Mouse (Mus musculus): ENCODE measurements around the gene Olfm3. TPM values are rescaled to one million over a fixed set of nuclear protein-coding genes. Genes with fewer than 3 reads are reported as not detected.

Gene Olfm3
- polyA plus RNA-seq, 1 experiment from 2014 or later: not detected

GRCm38 (mm10) chr3:115027560-115027959 lies 123.7 kb downstream of the Olfm3 start:
- no peak for ATAC-seq (replicated peaks; ENCODE audit: insufficient number of reproducible peaks, low FRiP score, low TSS enrichment)
- Histone ChIP-seq H3K36me3 (ENCODE audit: control insufficient read depth, insufficient read depth, low read length) (no peaks in the 10 kb centered on the region), H3K4me2 (no peak overlapping the region), H3K4me1 (ENCODE audit: control insufficient read depth, insufficient read depth, low read length) (no peaks in the 10 kb centered on the region), H3K4me3 (ENCODE audit: low read depth, low read length) (no peak overlapping the region), H3K9ac (ENCODE audit: low read depth, low read length) (no peak overlapping the region), H3K27ac (ENCODE audit: low read depth, low read length) (no peak overlapping the region), H3K9me3 (replicated peaks; ENCODE audit: control insufficient read depth, low read length) (no peaks in the 10 kb centered on the region), H3K27me3 (ENCODE audit: control insufficient read depth, insufficient read depth, low read length) (no peaks in the 10 kb centered on the region)
- 72% methylated on average over 3 of the region's 3 CpGs for WGBS (ENCODE audit: insufficient replicate concordance)

GRCm38 (mm10) chr3:115028046-115028445 lies 124.2 kb downstream of the Olfm3 start:
- Histone ChIP-seq H3K4me2 (no peak overlapping the region), H3K4me1 (ENCODE audit: control insufficient read depth, insufficient read depth, low read length) (no peaks in the 10 kb centered on the region), H3K9ac (ENCODE audit: low read depth, low read length) (no peak overlapping the region), H3K9me3 (replicated peaks; ENCODE audit: control insufficient read depth, low read length) (no peaks in the 10 kb centered on the region), H3K4me3 (ENCODE audit: low read depth, low read length) (no peak overlapping the region), H3K27me3 (ENCODE audit: control insufficient read depth, insufficient read depth, low read length) (no peaks in the 10 kb centered on the region), H3K27ac (ENCODE audit: low read depth, low read length) (no peak overlapping the region), H3K36me3 (ENCODE audit: control insufficient read depth, insufficient read depth, low read length) (no peaks in the 10 kb centered on the region)
- whole genome bisulfite sequencing (ENCODE audit: insufficient replicate concordance): 67% methylated on average over 1 of the region's 1 CpGs
- no peak for ATAC-seq (replicated peaks; ENCODE audit: insufficient number of reproducible peaks, low FRiP score, low TSS enrichment)

GRCm38 (mm10) chr3:115028611-115029010 lies 124.7 kb downstream of the Olfm3 start:
- no peak for ATAC-seq (replicated peaks; ENCODE audit: insufficient number of reproducible peaks, low FRiP score, low TSS enrichment)
- no peak overlapping the region for H3K4me2 ChIP-seq
- H3K9ac ChIP-seq (ENCODE audit: low read depth, low read length): no peak overlapping the region
- H3K9me3 ChIP-seq (replicated peaks; ENCODE audit: control insufficient read depth, low read length): no peaks in the 10 kb centered on the region
- no peak overlapping the region for H3K4me3 ChIP-seq (ENCODE audit: low read depth, low read length)
- no peaks in the 10 kb centered on the region for H3K4me1 ChIP-seq (ENCODE audit: control insufficient read depth, insufficient read depth, low read length)
- WGBS (ENCODE audit: insufficient replicate concordance): 76% methylated on average over 1 of the region's 1 CpGs
- no peak overlapping the region for H3K27ac ChIP-seq (ENCODE audit: low read depth, low read length)
- no peaks in the 10 kb centered on the region for H3K36me3 ChIP-seq (ENCODE audit: control insufficient read depth, insufficient read depth, low read length)
- no peaks in the 10 kb centered on the region for H3K27me3 ChIP-seq (ENCODE audit: control insufficient read depth, insufficient read depth, low read length)

- no peak overlapping the region for H3K4me2 ChIP-seq
- no peak overlapping the region for H3K4me3 ChIP-seq (ENCODE audit: low read depth, low read length)
- 82% methylated on average over 5 of the region's 5 CpGs for WGBS (ENCODE audit: insufficient replicate concordance)
- H3K27me3 ChIP-seq (ENCODE audit: control insufficient read depth, insufficient read depth, low read length): no peaks in the 10 kb centered on the region
- H3K9ac ChIP-seq (ENCODE audit: low read depth, low read length): no peak overlapping the region
- no peaks in the 10 kb centered on the region for H3K4me1 ChIP-seq (ENCODE audit: control insufficient read depth, insufficient read depth, low read length)
- no peak for ATAC-seq (replicated peaks; ENCODE audit: insufficient number of reproducible peaks, low FRiP score, low TSS enrichment)
- no peaks in the 10 kb centered on the region for H3K9me3 ChIP-seq (replicated peaks; ENCODE audit: control insufficient read depth, low read length)
- no peaks in the 10 kb centered on the region for H3K36me3 ChIP-seq (ENCODE audit: control insufficient read depth, insufficient read depth, low read length)
- no peak overlapping the region for H3K27ac ChIP-seq (ENCODE audit: low read depth, low read length)
Observed at GRCm38 (mm10) chr3:115049060-115049459, 145.2 kb downstream of the Olfm3 start.

- Histone ChIP-seq H3K9ac (ENCODE audit: low read depth, low read length) (no peak overlapping the region), H3K4me2 (no peak overlapping the region), H3K27me3 (ENCODE audit: control insufficient read depth, insufficient read depth, low read length) (no peaks in the 10 kb centered on the region), H3K4me3 (ENCODE audit: low read depth, low read length) (no peak overlapping the region), H3K9me3 (replicated peaks; ENCODE audit: control insufficient read depth, low read length) (no peaks in the 10 kb centered on the region), H3K27ac (ENCODE audit: low read depth, low read length) (no peak overlapping the region), H3K4me1 (ENCODE audit: control insufficient read depth, insufficient read depth, low read length) (no peaks in the 10 kb centered on the region), H3K36me3 (ENCODE audit: control insufficient read depth, insufficient read depth, low read length) (no peaks in the 10 kb centered on the region)
- 74% methylated on average over 1 of the region's 1 CpGs for WGBS (ENCODE audit: insufficient replicate concordance)
- ATAC-seq (replicated peaks; ENCODE audit: insufficient number of reproducible peaks, low FRiP score, low TSS enrichment): no peak
Observed at GRCm38 (mm10) chr3:115064901-115065300, 161.0 kb downstream of the Olfm3 start.

GRCm38 (mm10) chr3:115080428-115081181 lies 176.7 kb downstream of the Olfm3 start:
- no peak overlapping the region for H3K4me3 ChIP-seq (ENCODE audit: low read depth, low read length)
- H3K4me1 ChIP-seq (ENCODE audit: control insufficient read depth, insufficient read depth, low read length): no peaks in the 10 kb centered on the region
- H3K27ac ChIP-seq (ENCODE audit: low read depth, low read length): no peak overlapping the region
- H3K4me2 ChIP-seq: no peak overlapping the region
- no peaks in the 10 kb centered on the region for H3K36me3 ChIP-seq (ENCODE audit: control insufficient read depth, insufficient read depth, low read length)
- H3K27me3 ChIP-seq (ENCODE audit: control insufficient read depth, insufficient read depth, low read length): no peaks in the 10 kb centered on the region
- H3K9ac ChIP-seq (ENCODE audit: low read depth, low read length): no peak overlapping the region
- ATAC-seq (replicated peaks; ENCODE audit: insufficient number of reproducible peaks, low FRiP score, low TSS enrichment): no peak
- no peaks in the 10 kb centered on the region for H3K9me3 ChIP-seq (replicated peaks; ENCODE audit: control insufficient read depth, low read length)
- 36% methylated on average over 12 of the region's 12 CpGs for WGBS (ENCODE audit: insufficient replicate concordance)

- Histone ChIP-seq H3K9ac (ENCODE audit: low read depth, low read length) (no peak overlapping the region), H3K36me3 (ENCODE audit: control insufficient read depth, insufficient read depth, low read length) (no peaks in the 10 kb centered on the region), H3K4me2 (no peak overlapping the region), H3K4me1 (ENCODE audit: control insufficient read depth, insufficient read depth, low read length) (no peaks in the 10 kb centered on the region), H3K27me3 (ENCODE audit: control insufficient read depth, insufficient read depth, low read length) (no peaks in the 10 kb centered on the region), H3K4me3 (ENCODE audit: low read depth, low read length) (no peak overlapping the region), H3K9me3 (replicated peaks; ENCODE audit: control insufficient read depth, low read length) (no peaks in the 10 kb centered on the region), H3K27ac (ENCODE audit: low read depth, low read length) (no peak overlapping the region)
- no peak for ATAC-seq (replicated peaks; ENCODE audit: insufficient number of reproducible peaks, low FRiP score, low TSS enrichment)
- 63% methylated on average over 2 of the region's 2 CpGs for WGBS (ENCODE audit: insufficient replicate concordance)
Observed at GRCm38 (mm10) chr3:115081371-115081770, 177.5 kb downstream of the Olfm3 start.

GRCm38 (mm10) chr3:115082947-115083346 lies 179.1 kb downstream of the Olfm3 start:
- no peak for ATAC-seq (replicated peaks; ENCODE audit: insufficient number of reproducible peaks, low FRiP score, low TSS enrichment)
- Histone ChIP-seq H3K36me3 (ENCODE audit: control insufficient read depth, insufficient read depth, low read length) (no peaks in the 10 kb centered on the region), H3K9ac (ENCODE audit: low read depth, low read length) (no peak overlapping the region), H3K9me3 (replicated peaks; ENCODE audit: control insufficient read depth, low read length) (no peaks in the 10 kb centered on the region), H3K27ac (ENCODE audit: low read depth, low read length) (no peak overlapping the region), H3K4me1 (ENCODE audit: control insufficient read depth, insufficient read depth, low read length) (no peaks in the 10 kb centered on the region), H3K4me2 (no peak overlapping the region), H3K27me3 (ENCODE audit: control insufficient read depth, insufficient read depth, low read length) (no peaks in the 10 kb centered on the region), H3K4me3 (ENCODE audit: low read depth, low read length) (no peak overlapping the region)

GRCm38 (mm10) chr3:115088281-115088680 lies 184.4 kb downstream of the Olfm3 start:
- Histone ChIP-seq H3K9ac (ENCODE audit: low read depth, low read length) (no peak overlapping the region), H3K27me3 (ENCODE audit: control insufficient read depth, insufficient read depth, low read length) (no peaks in the 10 kb centered on the region), H3K4me2 (no peak overlapping the region), H3K27ac (ENCODE audit: low read depth, low read length) (no peak overlapping the region), H3K4me1 (ENCODE audit: control insufficient read depth, insufficient read depth, low read length) (no peaks in the 10 kb centered on the region), H3K9me3 (replicated peaks; ENCODE audit: control insufficient read depth, low read length) (no peaks in the 10 kb centered on the region), H3K36me3 (ENCODE audit: control insufficient read depth, insufficient read depth, low read length) (no peaks in the 10 kb centered on the region), H3K4me3 (ENCODE audit: low read depth, low read length) (no peak overlapping the region)
- 78% methylated on average over 3 of the region's 3 CpGs for WGBS (ENCODE audit: insufficient replicate concordance)
- ATAC-seq (replicated peaks; ENCODE audit: insufficient number of reproducible peaks, low FRiP score, low TSS enrichment): no peak
